Mouse (Mus musculus): ENCODE data around the gene AW822073.
"Not testable (repeated sequence)": the region's sequence is repeated elsewhere in the genome, so short reads cannot be mapped to it uniquely, and the experiment has no call there.

DNA sequence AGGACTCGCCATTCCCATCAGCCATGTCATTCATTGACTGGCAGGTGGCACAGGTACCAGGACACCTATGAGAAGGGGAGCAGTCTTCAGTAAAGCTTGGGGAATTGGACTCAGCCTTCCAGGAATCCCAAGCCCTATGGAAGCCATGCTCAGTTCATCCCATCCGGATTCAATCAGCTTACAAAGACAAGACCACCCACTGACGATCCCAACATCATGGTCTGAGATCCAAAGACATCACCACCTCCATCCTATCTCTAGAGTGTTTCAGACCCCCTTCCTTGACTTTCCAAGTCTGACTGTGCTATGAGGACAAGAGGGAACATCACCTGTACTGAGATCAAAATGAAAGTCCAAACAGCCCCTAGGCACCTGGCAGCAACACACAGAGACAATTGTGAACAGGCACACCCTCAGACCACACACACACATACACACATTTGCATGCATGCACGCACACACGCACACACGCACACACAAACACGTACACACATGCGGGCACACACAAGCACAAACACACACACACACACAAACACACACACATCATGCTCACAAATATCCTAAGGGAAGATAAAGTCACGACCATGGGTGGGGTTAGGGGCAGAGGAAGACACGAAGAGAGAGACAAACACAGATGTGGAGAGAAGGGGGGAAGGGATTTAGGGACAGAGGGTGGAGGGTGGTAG, 8.5 kb upstream of the AW822073 start:
- TF ChIP-seq POLR2A, CTCF (IDR thresholded peaks at IDR 0.05; ENCODE audit: insufficient read depth, low read depth, low read length): not testable (repeated sequence)

All from olfactory bulb, adult 2 months (tissue).